Mouse (Mus musculus): ENCODE results near the gene Osbpl10. TPM values are rescaled to one million over a fixed set of nuclear protein-coding genes. Genes with fewer than 3 reads are reported as not detected.
A peak's percentile ranks its signal among the peaks of the same experiment; 100 is the strongest.

Gene Osbpl10
- total and polyA plus RNA-seq, 2 experiments from 2014 or later = 3.3 to 22.5 TPM

DNA sequence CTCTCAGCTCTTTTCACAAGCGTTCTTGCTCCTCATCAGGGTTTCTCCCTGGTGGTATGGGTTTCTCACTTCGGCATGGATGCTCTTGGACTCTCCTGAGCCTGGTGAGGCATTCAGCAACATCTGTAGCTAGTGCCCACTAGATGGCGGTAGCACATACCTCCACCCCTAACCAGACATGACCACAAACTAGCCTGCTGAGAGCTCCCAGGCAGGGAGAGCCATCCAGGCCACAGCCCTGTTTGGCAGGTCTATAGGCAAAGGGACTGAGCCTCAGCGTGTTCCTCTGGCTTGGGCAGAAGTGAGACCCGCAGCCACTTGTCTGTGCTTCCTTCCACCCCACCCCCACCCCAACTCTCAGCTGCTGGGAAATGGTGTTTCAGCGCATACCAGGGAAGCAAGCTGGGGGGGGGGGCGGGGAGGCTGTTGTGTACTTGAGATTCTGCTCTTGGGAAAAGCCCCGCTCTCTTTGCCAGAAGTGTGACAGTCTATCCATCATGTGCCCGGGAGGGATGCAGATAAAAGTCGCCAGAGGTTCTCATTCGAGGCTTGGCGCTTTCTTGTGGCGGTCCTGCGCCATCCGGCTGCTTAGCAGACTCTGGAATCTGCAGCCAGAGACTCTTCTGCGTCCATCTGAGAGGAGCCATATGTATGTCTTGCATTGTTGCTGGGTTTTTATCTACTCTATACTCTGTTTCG is 110.1 kb downstream of the Osbpl10 start:
- Histone ChIP-seq H3K27ac (no peak overlapping the region; the same call in 1 of the 2 replicates), H3K4me3 (ENCODE audit: low read length) (no peak overlapping the region), H3K9me3 (ENCODE audit: low read length) (no peaks in the 10 kb centered on the region), H3K4me2 (ENCODE audit: low read depth, low read length) (0 out of 2 replicates have a peak overlapping the region, but pooled peaks have one; percentile 5), H3K27me3 (ENCODE audit: insufficient read depth, low read length) (no peaks in the 10 kb centered on the region), H3K9ac (replicated peaks; ENCODE audit: low read length) (no peak overlapping the region), H3K4me1 (ENCODE audit: insufficient read depth, low read length) (no peaks in the 10 kb centered on the region), H3K36me3 (ENCODE audit: insufficient read depth, low read length) (no peaks in the 10 kb centered on the region)
- ATAC-seq (peak; percentile 89), DNase-seq (ENCODE audit: low spot score) (peak; percentile 90)
- peak; percentile 94 for TF ChIP-seq CTCF (IDR thresholded peaks at IDR 0.05; ENCODE audit: low read depth)
- 34% methylated on average over 17 of the region's 17 CpGs for WGBS

DNA sequence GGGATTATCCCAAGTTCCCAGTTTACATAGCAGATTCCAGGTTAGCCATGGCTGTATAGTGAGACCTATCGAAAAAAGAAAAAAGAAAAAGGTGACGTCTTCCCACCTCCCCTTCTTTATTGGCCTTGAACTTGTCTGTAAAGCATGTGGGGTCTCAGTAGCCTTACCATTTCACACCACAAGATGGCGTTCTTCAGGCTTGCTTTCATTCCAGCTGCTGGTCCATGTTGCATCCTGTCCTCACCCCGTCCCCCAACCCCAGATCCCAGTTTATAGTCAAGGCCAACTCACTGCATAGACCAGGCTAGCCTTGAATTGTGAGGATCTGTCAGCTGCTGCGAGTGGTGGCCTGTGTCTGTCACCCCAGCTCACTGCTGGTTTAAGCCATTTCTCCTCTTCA is 111.3 kb downstream of the Osbpl10 start:
- DNase-seq (ENCODE audit: low spot score) = peak; percentile 31
- H3K4me1 ChIP-seq (ENCODE audit: insufficient read depth, low read length) = no peaks in the 10 kb centered on the region
- H3K4me3 ChIP-seq (ENCODE audit: low read length) = no peak overlapping the region
- WGBS = 79% methylated on average over 5 of the region's 5 CpGs
- no peak overlapping the region for H3K27ac ChIP-seq
- no peak overlapping the region for H3K4me2 ChIP-seq (ENCODE audit: low read depth, low read length)
- H3K27me3 ChIP-seq (ENCODE audit: insufficient read depth, low read length) = no peaks in the 10 kb centered on the region
- TF ChIP-seq CTCF (IDR thresholded peaks at IDR 0.05; ENCODE audit: low read depth) = peak; percentile 58
- H3K36me3 ChIP-seq (ENCODE audit: insufficient read depth, low read length) = no peaks in the 10 kb centered on the region
- H3K9ac ChIP-seq (replicated peaks; ENCODE audit: low read length) = no peak overlapping the region
- no peak for ATAC-seq
- no peaks in the 10 kb centered on the region for H3K9me3 ChIP-seq (ENCODE audit: low read length)

DNA sequence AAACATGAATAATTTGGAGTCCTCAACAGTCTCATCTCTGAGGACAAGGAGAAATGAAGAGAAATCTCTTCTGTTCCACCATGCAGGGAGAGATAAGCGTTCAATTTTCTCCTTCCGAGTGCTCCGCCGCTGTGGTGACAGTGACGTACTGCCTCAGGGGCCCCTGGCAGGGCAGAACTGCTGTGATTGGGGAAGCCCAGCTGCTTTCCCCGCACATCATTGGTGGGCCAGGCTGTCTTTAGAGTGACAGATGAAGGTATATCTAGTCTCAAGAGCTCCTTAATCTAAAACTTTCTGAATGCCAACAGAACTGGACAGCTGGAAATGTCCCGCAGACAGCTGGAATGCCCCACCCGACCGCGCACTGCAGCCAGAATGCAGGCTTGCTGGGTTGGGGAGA is 118.1 kb downstream of the Osbpl10 start:
- Histone ChIP-seq H3K4me2 (ENCODE audit: low read depth, low read length) (0 out of 2 replicates have a peak overlapping the region, but pooled peaks have one; percentile 16), H3K4me3 (ENCODE audit: low read length) (no peak overlapping the region), H3K9me3 (ENCODE audit: low read length) (no peaks in the 10 kb centered on the region), H3K9ac (replicated peaks; ENCODE audit: low read length) (no peak overlapping the region), H3K4me1 (ENCODE audit: insufficient read depth, low read length) (no peaks in the 10 kb centered on the region), H3K36me3 (ENCODE audit: insufficient read depth, low read length) (no peaks in the 10 kb centered on the region), H3K27ac (no peak overlapping the region), H3K27me3 (ENCODE audit: insufficient read depth, low read length) (no peaks in the 10 kb centered on the region)
- WGBS = 50% methylated on average over 10 of the region's 10 CpGs
- DNase-seq (ENCODE audit: low spot score) = peak; percentile 55
- ATAC-seq = peak; percentile 69; the same call in 1 of the 2 replicates
- TF ChIP-seq CTCF (IDR thresholded peaks at IDR 0.05; ENCODE audit: low read depth) = no peak

DNA sequence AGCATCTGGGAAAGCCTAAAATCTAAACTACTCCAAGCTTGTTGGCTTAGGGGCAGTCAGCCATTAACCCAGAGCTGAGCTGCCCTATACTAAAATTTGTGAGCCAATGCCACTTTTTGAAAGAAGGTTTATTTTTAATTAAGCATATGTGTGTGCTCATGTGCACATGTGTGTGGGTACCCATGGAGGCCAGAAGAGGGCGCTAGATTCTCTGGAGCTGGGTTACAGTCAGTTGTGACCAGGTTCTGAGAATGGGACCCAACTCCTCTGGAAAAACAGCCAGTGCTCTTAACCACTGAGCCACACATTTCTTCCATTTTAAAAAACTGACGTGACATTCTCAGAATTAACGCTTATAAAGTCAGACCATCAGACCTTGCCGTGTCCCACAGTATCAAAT is 119.0 kb downstream of the Osbpl10 start:
- H3K4me2 ChIP-seq (ENCODE audit: low read depth, low read length) = no peak overlapping the region
- no peaks in the 10 kb centered on the region for H3K27me3 ChIP-seq (ENCODE audit: insufficient read depth, low read length)
- H3K9ac ChIP-seq (replicated peaks; ENCODE audit: low read length) = no peak overlapping the region
- H3K4me1 ChIP-seq (ENCODE audit: insufficient read depth, low read length) = no peaks in the 10 kb centered on the region
- TF ChIP-seq CTCF (IDR thresholded peaks at IDR 0.05; ENCODE audit: low read depth) = peak; percentile 22
- H3K36me3 ChIP-seq (ENCODE audit: insufficient read depth, low read length) = no peaks in the 10 kb centered on the region
- H3K27ac ChIP-seq = no peak overlapping the region
- no peaks in the 10 kb centered on the region for H3K9me3 ChIP-seq (ENCODE audit: low read length)
- ATAC-seq = no peak
- H3K4me3 ChIP-seq (ENCODE audit: low read length) = no peak overlapping the region
- no peak for DNase-seq (ENCODE audit: low spot score)
- WGBS = 87% methylated on average over 4 of the region's 4 CpGs

- DNase-seq (ENCODE audit: low spot score) (no peak), ATAC-seq (0 out of 2 replicates have a peak, but pooled peaks have one; percentile 32)
- H3K27me3 ChIP-seq (ENCODE audit: insufficient read depth, low read length) = no peaks in the 10 kb centered on the region
- H3K4me1 ChIP-seq (ENCODE audit: insufficient read depth, low read length) = no peaks in the 10 kb centered on the region
- no peak overlapping the region for H3K27ac ChIP-seq
- H3K9ac ChIP-seq (replicated peaks; ENCODE audit: low read length) = no peak overlapping the region
- H3K4me2 ChIP-seq (ENCODE audit: low read depth, low read length) = no peak overlapping the region
- no peak for TF ChIP-seq CTCF (IDR thresholded peaks at IDR 0.05; ENCODE audit: low read depth)
- WGBS = 89% methylated on average over 15 of the region's 15 CpGs
- H3K36me3 ChIP-seq (ENCODE audit: insufficient read depth, low read length) = no peaks in the 10 kb centered on the region
- no peak overlapping the region for H3K4me3 ChIP-seq (ENCODE audit: low read length)
- no peaks in the 10 kb centered on the region for H3K9me3 ChIP-seq (ENCODE audit: low read length)
These were observed 122.0 kb downstream of the Osbpl10 start for GRCm38 (mm10) chr9:115100181-115100915.

- H3K9ac ChIP-seq (replicated peaks; ENCODE audit: low read length) = no peak overlapping the region
- peak overlapping the region; percentile 62; the same call in 1 of the 2 replicates for H3K27ac ChIP-seq
- 0 out of 2 replicates have a peak overlapping the region, but pooled peaks have one; percentile 16 for H3K4me2 ChIP-seq (ENCODE audit: low read depth, low read length)
- 24% methylated on average over 7 of the region's 7 CpGs for WGBS
- TF ChIP-seq CTCF (IDR thresholded peaks at IDR 0.05; ENCODE audit: low read depth) = no peak
- peak; percentile 69 for DNase-seq (ENCODE audit: low spot score)
- 0 out of 2 replicates have a peak, but pooled peaks cover 5% of the 10 kb centered on the region for H3K4me1 ChIP-seq (ENCODE audit: insufficient read depth, low read length)
- H3K4me3 ChIP-seq (ENCODE audit: low read length) = no peak overlapping the region
- H3K9me3 ChIP-seq (ENCODE audit: low read length) = no peaks in the 10 kb centered on the region
- H3K36me3 ChIP-seq (ENCODE audit: insufficient read depth, low read length) = no peaks in the 10 kb centered on the region
- H3K27me3 ChIP-seq (ENCODE audit: insufficient read depth, low read length) = no peaks in the 10 kb centered on the region
- ATAC-seq = peak; percentile 87
These were observed 129.1 kb downstream of the Osbpl10 start for GRCm38 (mm10) chr9:115107430-115107829.

All from hindbrain, postnatal 0 days (tissue).